Mouse (Mus musculus) midbrain, embryonic 11.5 days (tissue): ENCODE results near the gene Rybp. TPM values are rescaled to one million over a fixed set of nuclear protein-coding genes. Genes with fewer than 3 reads are reported as not detected.

Experiments
- ATAC-seq: fragments of 200-750 bp; cut with Nextera tagmentation; 2 replicates; pipeline ENCODE4 v1.8.0; 2017; ENCODE audit warnings: moderate TSS enrichment, moderate library complexity; ENCODE audit not compliant: low FRiP score
- DNase-seq: peaks from one replicate; pipeline ENCODE4 v3.0.0; 2015; ENCODE audit warnings: low spot score; ENCODE audit errors: missing footprints
- H3K27ac ChIP-seq: fragments of 300-500 bp; sonication (generic); 2 replicates; pipeline ENCODE4 v1.5.1; 2014; ENCODE audit warnings: low read depth, low read length
- H3K27me3 ChIP-seq: fragments of 300-500 bp; sonication (generic); 2 replicates; pipeline ENCODE4 v1.6.1; 2014; ENCODE audit warnings: mild to moderate bottlenecking, low read length, moderate library complexity, mixed read lengths; ENCODE audit not compliant: control insufficient read depth, insufficient read depth
- H3K36me3 ChIP-seq: fragments of 300-500 bp; sonication (generic); 2 replicates; pipeline ENCODE4 v1.6.1; 2014; ENCODE audit warnings: mild to moderate bottlenecking, low read length, moderate library complexity, mixed read lengths; ENCODE audit not compliant: control insufficient read depth, insufficient read depth
- H3K4me1 ChIP-seq: fragments of 300-500 bp; sonication (generic); 2 replicates; pipeline ENCODE4 v1.6.1; 2014; ENCODE audit warnings: low read length; ENCODE audit not compliant: control insufficient read depth, insufficient read depth
- H3K4me2 ChIP-seq: fragments of 300-500 bp; sonication (generic); 2 replicates; pipeline ENCODE4 v1.6.1; 2014; ENCODE audit warnings: mild to moderate bottlenecking, moderate library complexity
- H3K4me3 ChIP-seq: fragments of 300-500 bp; sonication (generic); 2 replicates; pipeline ENCODE4 v1.5.1; 2014; ENCODE audit warnings: low read depth, low read length
- H3K9ac ChIP-seq: fragments of 300-500 bp; sonication (generic); 2 replicates; pipeline ENCODE4 v1.6.1; 2014; ENCODE audit warnings: low read length
- H3K9me3 ChIP-seq: fragments of 300-500 bp; sonication (generic); 2 replicates; pipeline ENCODE4 v1.6.1; 2016; ENCODE audit warnings: low read length; ENCODE audit not compliant: control insufficient read depth
- WGBS: fragments of 180-500 bp; shearing (Covaris S2); extraction: QIAGEN DNeasy Blood & Tissue Kit; methylation state at CpG from one replicate; pipeline ENCODE4 v1.1.7; 2014; 5-methylcytosine and 5-hydroxymethylcytosine counted together
- polyA plus RNA-seq: library from polyadenylated mRNA; unstranded; fragments of >200 nt; fragmentation: Nextera tagmentation; extraction: Ambion mirVana; gene quantifications from 2 replicates; pipeline ENCODE4 v1.2.1, GENCODE M21; 2014

Gene Rybp
- polyA plus RNA-seq, 1 experiment from 2014 or later: 10.0 TPM

DNA sequence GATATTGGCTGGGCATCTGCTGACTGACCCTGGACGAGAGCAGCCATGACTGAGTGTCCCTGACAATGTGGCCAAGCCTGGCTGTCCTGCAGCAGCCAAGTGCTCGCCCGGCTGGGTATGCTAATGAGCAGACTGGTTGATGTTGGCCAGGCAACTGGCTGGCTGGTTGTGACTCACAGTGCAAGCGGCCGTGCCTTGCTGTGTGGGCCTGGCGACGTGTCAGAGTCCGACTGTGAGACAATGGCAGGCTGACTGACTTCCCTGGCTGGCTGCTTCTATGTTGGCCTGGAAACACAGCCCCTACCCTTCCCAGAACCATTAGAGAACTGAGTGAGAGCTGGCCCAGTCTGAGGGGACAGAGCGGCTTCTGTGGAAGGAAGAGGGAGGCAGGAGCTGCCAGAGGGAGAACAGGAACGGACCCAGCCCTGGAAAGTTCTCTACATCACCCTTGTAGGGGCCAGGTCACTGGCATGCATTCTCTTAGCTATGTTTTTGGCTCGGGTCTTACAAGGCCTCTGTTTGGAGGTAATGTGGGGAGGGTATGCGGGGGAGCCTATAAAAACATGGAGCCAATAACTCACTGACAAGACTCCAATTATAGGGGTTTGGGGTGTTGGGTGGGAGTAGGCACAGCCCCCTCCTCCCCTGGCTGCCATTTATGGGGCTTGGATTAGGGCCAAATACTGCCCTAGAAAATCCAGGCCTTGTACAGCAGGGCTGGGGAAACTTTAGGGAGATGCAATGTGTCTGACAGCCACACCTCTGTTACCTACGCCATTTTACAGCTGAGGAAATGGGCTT lies 68.5 kb downstream of the Rybp start:
- Histone ChIP-seq H3K9me3 (no peaks in the 10 kb centered on the region), H3K27ac (no peak overlapping the region), H3K4me1 (peaks cover 10% of the 10 kb centered on the region), H3K36me3 (no peaks in the 10 kb centered on the region), H3K4me3 (no peak overlapping the region), H3K9ac (no peak overlapping the region; the same call in 1 of the 2 replicates), H3K4me2 (no peak overlapping the region), H3K27me3 (peaks cover 7% of the 10 kb centered on the region; the same call in 1 of the 2 replicates)
- DNase-seq (peak; percentile 92), ATAC-seq (peak; percentile 91)
- WGBS: 35% methylated on average over 13 of the region's 13 CpGs

DNA sequence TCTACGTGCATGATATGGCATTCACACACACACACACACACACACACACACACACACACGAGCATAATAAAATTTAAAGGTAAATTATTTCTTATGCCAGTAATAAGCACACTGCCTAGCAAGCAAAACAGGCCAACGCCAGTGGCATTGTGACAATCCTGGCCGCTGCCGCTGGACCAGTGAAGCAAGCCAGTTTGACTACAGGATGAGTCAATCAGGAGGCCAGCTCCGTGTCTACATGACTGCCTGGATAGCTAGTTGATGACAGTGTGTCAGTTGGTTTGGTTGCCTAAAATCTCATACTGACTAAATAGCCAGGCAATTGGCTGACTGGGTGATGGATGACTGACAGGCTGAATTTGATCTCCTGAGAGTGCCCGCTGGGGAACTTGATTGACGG lies 69.8 kb downstream of the Rybp start:
- Histone ChIP-seq H3K4me3 (no peak overlapping the region), H3K36me3 (no peaks in the 10 kb centered on the region), H3K27me3 (peaks cover 7% of the 10 kb centered on the region; the same call in 1 of the 2 replicates), H3K4me1 (peaks cover 19% of the 10 kb centered on the region), H3K4me2 (no peak overlapping the region), H3K9me3 (no peaks in the 10 kb centered on the region), H3K9ac (no peak overlapping the region), H3K27ac (no peak overlapping the region)
- WGBS: 89% methylated on average over 8 of the region's 8 CpGs
- no peak for ATAC-seq
- no peak for DNase-seq

- peaks cover 21% of the 10 kb centered on the region for H3K4me1 ChIP-seq
Measured at GRCm38 (mm10) chr6:100216945-100217344, 70.3 kb downstream of the Rybp start.

DNA sequence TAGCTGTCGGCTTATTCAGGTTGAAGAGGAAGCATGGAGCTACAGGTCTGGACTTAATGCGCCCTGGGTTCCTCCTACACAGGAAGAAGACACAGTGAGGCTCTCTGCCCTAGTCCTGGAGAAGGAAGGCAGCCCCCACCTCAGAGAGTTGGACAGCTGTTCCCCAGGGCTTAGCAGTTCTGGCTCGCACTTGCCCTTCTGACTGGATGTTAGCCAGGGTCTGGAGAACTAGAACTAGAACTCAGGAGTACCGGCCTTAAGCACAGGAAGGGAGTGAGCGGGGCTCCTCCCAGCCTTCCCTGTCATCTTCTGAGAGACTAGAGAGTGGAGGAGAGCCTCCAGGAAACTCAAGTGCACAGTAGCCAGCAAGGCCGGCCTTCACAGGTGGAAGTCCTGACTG lies 71.5 kb downstream of the Rybp start:
- ATAC-seq (no peak), DNase-seq (no peak)
- H3K9ac ChIP-seq: no peak overlapping the region
- 75% methylated on average over 6 of the region's 6 CpGs for WGBS
- no peak overlapping the region for H3K4me2 ChIP-seq
- no peak overlapping the region for H3K27ac ChIP-seq
- peaks cover 21% of the 10 kb centered on the region for H3K4me1 ChIP-seq
- no peaks in the 10 kb centered on the region for H3K36me3 ChIP-seq
- no peak overlapping the region for H3K4me3 ChIP-seq
- H3K9me3 ChIP-seq: no peaks in the 10 kb centered on the region
- H3K27me3 ChIP-seq: peaks cover 13% of the 10 kb centered on the region

More at GRCm38 (mm10) chr6:100216945-100217344, 70.3 kb downstream of the Rybp start:
- DNase-seq (no peak), ATAC-seq (no peak)
- no peak overlapping the region for H3K9ac ChIP-seq
- no peaks in the 10 kb centered on the region for H3K9me3 ChIP-seq
- H3K36me3 ChIP-seq: no peaks in the 10 kb centered on the region
- H3K27me3 ChIP-seq: peaks cover 7% of the 10 kb centered on the region; the same call in 1 of the 2 replicates
- H3K4me3 ChIP-seq: no peak overlapping the region
- no peak overlapping the region for H3K27ac ChIP-seq
- H3K4me2 ChIP-seq: no peak overlapping the region
- 83% methylated on average over 5 of the region's 5 CpGs for WGBS

DNA sequence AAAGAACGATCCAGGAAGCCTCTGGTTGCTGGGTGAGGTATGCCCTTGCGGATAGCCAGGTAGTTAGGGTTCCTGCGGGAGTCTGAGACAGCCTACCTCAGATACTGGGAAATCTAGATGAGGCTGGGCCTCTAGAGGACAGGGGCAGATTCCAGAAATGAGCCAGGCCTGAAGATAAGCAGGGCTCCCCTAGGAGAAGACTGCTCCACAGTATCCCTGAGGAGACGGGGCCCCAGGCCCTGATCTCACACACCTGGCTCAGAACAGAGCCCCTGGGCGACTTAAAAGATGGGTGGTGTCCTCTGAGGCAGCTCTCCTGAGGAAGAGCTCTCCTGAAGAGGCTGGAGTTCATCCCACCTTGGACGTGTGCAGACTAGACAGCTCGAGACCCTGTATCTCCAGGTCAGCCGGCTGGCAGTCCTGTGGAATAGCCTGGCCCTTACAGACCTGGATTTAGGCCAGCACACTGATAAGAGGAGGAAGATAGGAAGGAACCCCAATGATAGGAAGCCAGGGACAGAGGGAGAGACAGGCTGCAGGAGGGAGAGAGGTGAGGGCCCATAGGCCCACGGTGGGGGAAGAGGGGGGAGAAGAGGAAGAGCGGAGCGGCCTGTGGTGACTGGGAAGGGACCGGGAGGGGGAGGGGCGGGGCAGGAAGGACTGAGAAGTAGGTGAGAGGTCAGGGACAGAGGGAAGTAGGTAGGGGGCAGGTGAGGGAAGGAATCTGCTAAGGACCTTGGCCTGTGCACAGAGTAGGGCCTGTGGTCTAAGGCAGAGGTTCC lies 73.0 kb downstream of the Rybp start:
- peaks cover 21% of the 10 kb centered on the region for H3K4me1 ChIP-seq
- H3K36me3 ChIP-seq: no peaks in the 10 kb centered on the region
- H3K27me3 ChIP-seq: peaks cover 14% of the 10 kb centered on the region
- ATAC-seq (no peak), DNase-seq (no peak)
- H3K9ac ChIP-seq: no peak overlapping the region
- WGBS: 44% methylated on average over 13 of the region's 13 CpGs
- no peak overlapping the region for H3K4me3 ChIP-seq
- H3K9me3 ChIP-seq: no peaks in the 10 kb centered on the region
- H3K27ac ChIP-seq: no peak overlapping the region
- no peak overlapping the region for H3K4me2 ChIP-seq

- Histone ChIP-seq H3K4me2 (no peak overlapping the region), H3K36me3 (no peaks in the 10 kb centered on the region), H3K9me3 (no peaks in the 10 kb centered on the region), H3K4me3 (no peak overlapping the region), H3K27me3 (peaks cover 14% of the 10 kb centered on the region), H3K27ac (no peak overlapping the region), H3K9ac (no peak overlapping the region), H3K4me1 (peaks cover 18% of the 10 kb centered on the region)
- ATAC-seq (no peak), DNase-seq (no peak)
- WGBS: 59% methylated on average over 9 of the region's 9 CpGs
Measured at GRCm38 (mm10) chr6:100213596-100213995, 73.7 kb downstream of the Rybp start.

GRCm38 (mm10) chr6:100212820-100213219 lies 74.5 kb downstream of the Rybp start:
- no peaks in the 10 kb centered on the region for H3K9me3 ChIP-seq
- DNase-seq: no peak
- H3K4me3 ChIP-seq: no peak overlapping the region
- H3K27ac ChIP-seq: no peak overlapping the region
- H3K9ac ChIP-seq: no peak overlapping the region
- H3K4me1 ChIP-seq: peaks cover 11% of the 10 kb centered on the region
- no peak overlapping the region for H3K4me2 ChIP-seq
- ATAC-seq: 0 out of 2 replicates have a peak, but pooled peaks have one; percentile 22
- H3K27me3 ChIP-seq: peaks cover 21% of the 10 kb centered on the region
- WGBS: 6% methylated on average over 7 of the region's 7 CpGs
- no peaks in the 10 kb centered on the region for H3K36me3 ChIP-seq

- Histone ChIP-seq H3K9ac (no peak overlapping the region), H3K4me3 (no peak overlapping the region), H3K9me3 (no peaks in the 10 kb centered on the region), H3K4me2 (no peak overlapping the region), H3K36me3 (no peaks in the 10 kb centered on the region), H3K27me3 (peaks cover 21% of the 10 kb centered on the region), H3K4me1 (peaks cover 17% of the 10 kb centered on the region), H3K27ac (no peak overlapping the region)
- WGBS: 80% methylated on average over 3 of the region's 3 CpGs
- no peak for ATAC-seq
- no peak for DNase-seq
Measured at GRCm38 (mm10) chr6:100211646-100212045, 75.6 kb downstream of the Rybp start.

DNA sequence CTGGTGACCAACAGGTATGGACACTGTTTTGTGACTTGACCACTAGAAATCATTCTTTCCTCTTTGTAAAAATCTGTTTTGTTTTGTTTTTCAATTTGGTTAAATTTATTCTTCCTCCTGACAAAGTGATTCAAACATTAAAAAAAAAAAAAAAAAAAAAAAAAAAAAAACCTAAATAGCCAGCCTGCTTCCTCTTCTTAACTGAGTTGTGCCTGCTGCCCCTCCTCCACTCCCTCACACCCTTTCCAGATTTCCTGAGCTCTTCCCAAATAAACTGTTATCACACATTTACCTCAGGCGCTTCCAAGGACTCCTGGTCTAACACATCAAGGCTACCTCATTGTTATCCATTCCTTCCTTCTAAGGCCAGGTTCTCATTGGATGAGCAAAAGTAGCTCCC lies 76.8 kb downstream of the Rybp start:
- Histone ChIP-seq H3K9me3 (no peaks in the 10 kb centered on the region), H3K27ac (no peak overlapping the region), H3K4me1 (peaks cover 21% of the 10 kb centered on the region), H3K27me3 (peaks cover 23% of the 10 kb centered on the region), H3K4me3 (no peak overlapping the region), H3K9ac (no peak overlapping the region), H3K36me3 (no peaks in the 10 kb centered on the region), H3K4me2 (no peak overlapping the region)
- ATAC-seq: no peak
- 90% methylated on average over 1 of the region's 1 CpGs for WGBS
- no peak for DNase-seq
